Mouse (Mus musculus) hematopoietic multipotent progenitor cell, adult 10-12 weeks (in vitro differentiated cells): ENCODE measurements around the gene Tia1. TPM values are rescaled to one million over a fixed set of nuclear protein-coding genes. Genes with fewer than 3 reads are reported as not detected.

Experiments used
- polyA plus RNA-seq: library from polyadenylated mRNA; stranded (reverse); fragments of >175 nt; gene quantifications from 2 replicates; pipeline ENCODE4 v1.2.3, GENCODE M21; 2012; ENCODE audit warnings: low replicate concordance

Gene Tia1
- polyA plus RNA-seq: 36.7 and 50.8 TPM in 2 replicates

DNA sequence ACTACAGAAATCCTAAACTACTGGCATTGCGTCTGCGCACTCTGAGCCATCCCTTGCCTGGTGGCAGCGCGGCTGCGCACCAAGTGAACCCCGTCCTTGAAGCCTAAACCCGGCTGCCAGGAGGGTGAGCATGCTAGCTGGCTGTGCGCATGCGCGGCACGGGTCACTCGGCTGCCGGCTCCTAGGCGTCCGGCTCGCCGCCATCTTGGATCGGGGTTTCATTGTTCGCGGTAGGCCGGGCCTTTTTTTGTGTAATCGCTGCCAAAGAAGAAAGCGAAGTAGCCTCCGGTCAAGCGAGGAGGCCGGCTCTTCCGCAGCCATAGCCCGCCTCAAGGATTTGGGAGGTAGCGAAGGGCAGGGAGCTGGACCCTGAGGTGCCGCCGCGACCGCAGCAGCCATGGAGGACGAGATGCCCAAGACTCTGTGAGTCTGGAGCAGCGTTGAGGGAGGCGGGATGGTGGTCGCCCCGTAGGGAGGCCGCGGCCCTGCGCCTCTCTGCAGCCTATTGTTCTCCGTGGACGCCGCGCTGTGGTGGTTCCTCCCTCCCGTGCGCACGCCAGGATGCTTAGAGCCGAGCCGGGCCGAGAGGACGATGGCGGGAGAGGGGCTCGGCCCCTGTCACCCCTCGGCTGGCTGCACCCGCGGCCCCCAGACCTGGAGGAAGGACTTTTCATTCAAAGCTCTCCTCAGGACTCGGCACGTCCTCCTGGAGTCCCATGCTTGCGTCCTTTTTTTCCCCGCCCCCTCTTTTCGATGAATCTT, at the start of gene Tia1:
Tia1 (plus strand) TSS at position 120 of the 762 bp plus-strand sequence.

GRCm38 (mm10) chr6:86365371-86366124, 38.5 kb upstream of the Tia1 start, which contains the start of gene Fam136a:
Fam136a (plus strand) TSS chr6:86365646.

GRCm38 (mm10) chr6:86370764-86371339, 33.2 kb upstream of the Tia1 start, which contains the start of gene Snrpg:
Snrpg (plus strand) TSS chr6:86371304.

GRCm38 (mm10) chr6:86396581-86397256, 7.3 kb upstream of the Tia1 start, which contains the start of gene Pcyox1:
Pcyox1 (minus strand) TSS chr6:86397154.

DNA sequence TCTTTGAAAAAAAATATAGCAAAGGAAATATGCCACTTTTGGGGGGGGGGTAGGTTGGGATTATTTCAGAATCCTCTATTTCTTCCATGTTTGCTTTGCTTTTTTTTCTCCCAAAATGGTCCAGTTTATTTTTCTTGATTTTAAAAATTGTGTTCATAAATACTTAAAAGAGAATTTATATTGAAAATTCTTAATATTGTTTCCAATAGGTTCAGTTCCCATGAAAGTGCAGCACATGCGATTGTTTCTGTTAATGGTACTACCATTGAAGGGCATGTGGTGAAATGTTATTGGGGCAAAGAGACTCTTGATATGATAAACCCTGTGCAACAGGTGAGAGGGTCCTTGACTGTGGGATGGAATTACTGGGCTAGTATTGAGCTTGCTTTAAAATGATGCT, 22.3 kb downstream of the Tia1 start, which contains the start of gene Gm44790:
Gm44790 (plus strand) TSS at position 301 of the 400 bp plus-strand sequence.

GRCm38 (mm10) chr6:86438272-86439118, 34.5 kb downstream of the Tia1 start, which contains the start of gene C87436:
C87436 (plus strand) TSS chr6:86438374.

Other genes with a start within 250 kb of the Tia1 start
- 0.39 and 0.42 TPM in 2 replicates for gene Tgfa, start 209.0 kb upstream of the Tia1 start, polyA plus RNA-seq
- 6.6 and 8.1 TPM in 2 replicates for gene Fam136a, start 38.6 kb upstream of the Tia1 start, polyA plus RNA-seq
- gene Snrpg, start 32.9 kb upstream of the Tia1 start, polyA plus RNA-seq: 11.7 and 17.6 TPM in 2 replicates
- gene Pcyox1, start 7.1 kb upstream of the Tia1 start, polyA plus RNA-seq: 19.6 and 23.3 TPM in 2 replicates
- gene Gm44790, start 22.4 kb downstream of the Tia1 start, polyA plus RNA-seq: not detected in 2 replicates
- 5.0 and 11.0 TPM in 2 replicates for gene C87436, start 34.2 kb downstream of the Tia1 start, polyA plus RNA-seq
- gene Pcbp1, start 122.1 kb downstream of the Tia1 start, polyA plus RNA-seq: 378 and 715 TPM in 2 replicates
- 2.2 and 5.2 TPM in 2 replicates for gene Asprv1, start 223.9 kb downstream of the Tia1 start, polyA plus RNA-seq